Mouse (Mus musculus) small intestine, adult 2 months (tissue): ENCODE results near the gene Hnf4a. TPM values are rescaled to one million over a fixed set of nuclear protein-coding genes. Genes with fewer than 3 reads are reported as not detected.

ENCODE experiments used
- H3K27ac ChIP-seq: fragments of 200-500 bp; 2 replicates; pipeline ENCODE4 v1.5.1; 2012; ENCODE audit warnings: low read depth, low read length, control low read depth, inconsistent platforms; ENCODE audit not compliant: insufficient read depth
- H3K27me3 ChIP-seq: fragments of 200-500 bp; 2 replicates; pipeline ENCODE4 v1.6.1; 2012; ENCODE audit warnings: mild to moderate bottlenecking, moderate library complexity, low read length, inconsistent platforms; ENCODE audit not compliant: control insufficient read depth, insufficient read depth
- H3K36me3 ChIP-seq: fragments of 200-500 bp; 2 replicates; pipeline ENCODE4 v1.6.1; 2012; ENCODE audit warnings: mild to moderate bottlenecking, low read length, control low read depth, inconsistent platforms; ENCODE audit not compliant: control insufficient read depth, insufficient read depth
- H3K4me1 ChIP-seq: fragments of 200-500 bp; 2 replicates; pipeline ENCODE4 v1.6.1; 2012; ENCODE audit warnings: low read length, inconsistent platforms, mixed read lengths; ENCODE audit not compliant: control insufficient read depth, insufficient read depth, insufficient read length
- H3K4me3 ChIP-seq: fragments of 200-500 bp; 2 replicates; pipeline ENCODE4 v1.5.1; 2012; ENCODE audit warnings: low read depth, mild to moderate bottlenecking, control low read depth, inconsistent platforms, low read length, moderate library complexity
- CTCF ChIP-seq: fragments of 200-500 bp; IDR thresholded peaks from 2 replicates; pipeline ENCODE4 v1.5.1; 2012; ENCODE audit warnings: low read depth, mild to moderate bottlenecking, control low read depth, inconsistent platforms, low read length, moderate library complexity, mixed read lengths; ENCODE audit not compliant: insufficient replicate concordance, insufficient read length; ENCODE audit errors: extremely low read depth
- POLR2A ChIP-seq: fragments of 200-500 bp; IDR thresholded peaks from 2 replicates; pipeline ENCODE4 v1.6.1; 2012; ENCODE audit warnings: low read depth, mild to moderate bottlenecking, control low read depth, inconsistent platforms, low read length, moderate library complexity
- WGBS: fragments of 180-500 bp; shearing (Covaris S2); methylation state at CpG from one replicate; pipeline ENCODE4 v1.1.7; 2018; 5-methylcytosine and 5-hydroxymethylcytosine counted together
- polyA plus RNA-seq: library from polyadenylated mRNA; depleted of rRNA; stranded (reverse); fragments of >200 nt; gene quantifications from 2 replicates; pipeline ENCODE4 v1.2.3, GENCODE M21; 2012

Hnf4a gene
- polyA plus RNA-seq, 1 experiment, result 397 TPM

- TF ChIP-seq CTCF (no peak), POLR2A (no peak)
- Histone ChIP-seq H3K4me1 (peaks cover 20% of the 10 kb centered on the region; the same call in 1 of the 2 replicates), H3K36me3 (no peaks in the 10 kb centered on the region), H3K27me3 (no peaks in the 10 kb centered on the region), H3K27ac (no peak overlapping the region), H3K4me3 (no peak overlapping the region)
- 83% methylated on average over 2 of the region's 2 CpGs for WGBS
Measured at GRCm38 (mm10) chr2:163502219-163502618, 4.4 kb upstream of the Hnf4a start.

- TF ChIP-seq POLR2A, result no peak
- H3K36me3 ChIP-seq, result 0 out of 2 replicates have a peak, but pooled peaks cover 2% of the 10 kb centered on the region
- WGBS, result 20% methylated on average over 7 of the region's 7 CpGs
- H3K27me3 ChIP-seq, result no peaks in the 10 kb centered on the region
- H3K4me3 ChIP-seq, result no peak overlapping the region
- peaks cover 20% of the 10 kb centered on the region; the same call in 1 of the 2 replicates for H3K4me1 ChIP-seq
- peak overlapping the region; percentile 62 for H3K27ac ChIP-seq
Measured at GRCm38 (mm10) chr2:163503191-163503590, 3.4 kb upstream of the Hnf4a start.

GRCm38 (mm10) chr2:163525761-163526243, 19.2 kb downstream of the Hnf4a start:
- WGBS, result 42% methylated on average over 7 of the region's 7 CpGs
- TF ChIP-seq POLR2A (no peak), CTCF (peak; percentile 31; the same call in 1 of the 2 replicates)
- no peaks in the 10 kb centered on the region for H3K27me3 ChIP-seq
- H3K27ac ChIP-seq, result no peak overlapping the region
- peaks cover 12% of the 10 kb centered on the region; the same call in 1 of the 2 replicates for H3K4me1 ChIP-seq
- H3K4me3 ChIP-seq, result no peak overlapping the region
- H3K36me3 ChIP-seq, result peaks cover 6% of the 10 kb centered on the region; the same call in 1 of the 2 replicates

- Histone ChIP-seq H3K27ac (no peak overlapping the region), H3K4me1 (peaks cover 20% of the 10 kb centered on the region; the same call in 1 of the 2 replicates), H3K27me3 (no peaks in the 10 kb centered on the region), H3K4me3 (no peak overlapping the region), H3K36me3 (peaks cover 11% of the 10 kb centered on the region)
- 41% methylated on average over 2 of the region's 2 CpGs for WGBS
- TF ChIP-seq CTCF (no peak), POLR2A (no peak)
Measured at GRCm38 (mm10) chr2:163527497-163527896, 20.9 kb downstream of the Hnf4a start.

- peaks cover 34% of the 10 kb centered on the region for H3K4me1 ChIP-seq
- H3K27me3 ChIP-seq, result no peaks in the 10 kb centered on the region
- TF ChIP-seq POLR2A (no peak), CTCF (no peak)
- 21% methylated on average over 8 of the region's 8 CpGs for WGBS
- H3K27ac ChIP-seq, result peak overlapping the region; percentile 71
- H3K36me3 ChIP-seq, result peaks cover 22% of the 10 kb centered on the region
- H3K4me3 ChIP-seq, result no peak overlapping the region
Measured at GRCm38 (mm10) chr2:163530418-163530817, 23.8 kb downstream of the Hnf4a start.

- peaks cover 29% of the 10 kb centered on the region for H3K4me1 ChIP-seq
- peaks cover 30% of the 10 kb centered on the region for H3K36me3 ChIP-seq
- H3K27me3 ChIP-seq, result no peaks in the 10 kb centered on the region
- peak; percentile 91; the same call in 1 of the 2 replicates for TF ChIP-seq CTCF
- TF ChIP-seq POLR2A, result no peak
- H3K4me3 ChIP-seq, result no peak overlapping the region
- WGBS, result 3% methylated on average over 9 of the region's 9 CpGs
- H3K27ac ChIP-seq, result 0 out of 2 replicates have a peak overlapping the region, but pooled peaks have one; percentile 14
Measured at GRCm38 (mm10) chr2:163531917-163532316, 25.3 kb downstream of the Hnf4a start.

GRCm38 (mm10) chr2:163533226-163533625, 26.6 kb downstream of the Hnf4a start:
- no peaks in the 10 kb centered on the region for H3K27me3 ChIP-seq
- 61% methylated on average over 9 of the region's 9 CpGs for WGBS
- no peak overlapping the region for H3K27ac ChIP-seq
- TF ChIP-seq POLR2A (no peak), CTCF (no peak)
- H3K4me1 ChIP-seq, result peaks cover 30% of the 10 kb centered on the region
- H3K4me3 ChIP-seq, result no peak overlapping the region
- H3K36me3 ChIP-seq, result peaks cover 40% of the 10 kb centered on the region
